In the genomic region with DNA sequence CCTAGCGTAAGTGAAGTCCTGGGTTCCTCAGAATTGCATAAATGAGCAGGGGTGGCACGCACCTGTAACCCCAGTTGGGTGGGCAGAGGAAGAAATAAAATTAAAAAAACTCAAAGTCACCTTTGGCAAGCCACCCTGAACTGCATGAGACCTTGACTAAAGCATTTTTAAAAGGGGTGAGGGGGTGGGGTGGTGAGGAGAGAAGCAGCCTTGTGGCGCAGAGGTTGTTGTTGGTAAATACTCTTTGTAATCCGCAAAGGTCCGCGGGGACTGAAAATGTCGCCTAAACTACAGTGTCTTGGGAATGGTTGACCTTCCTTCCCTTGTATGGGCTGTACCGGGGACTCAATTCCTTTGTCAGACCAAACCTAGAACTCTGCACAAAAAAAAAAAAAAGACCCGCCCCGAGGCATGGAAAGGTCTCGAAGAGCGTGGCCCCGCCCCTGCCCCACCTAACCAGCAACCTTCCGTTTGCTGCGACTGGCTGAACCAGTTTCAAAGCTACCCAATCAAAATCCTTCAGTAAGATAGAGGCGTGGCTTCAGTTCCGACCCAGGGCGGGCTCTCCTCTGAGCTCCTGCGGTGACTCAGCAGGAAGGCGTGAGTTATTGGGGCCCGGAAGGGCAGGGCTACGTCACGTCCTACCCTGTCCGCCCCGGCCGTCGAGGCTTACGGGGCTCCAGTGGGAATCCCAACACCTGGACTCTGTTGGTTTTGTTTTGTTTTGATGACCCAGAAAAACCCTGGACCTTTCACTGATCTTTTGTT, we compare ENCODE assay signal across 8 mouse cellular contexts. TPM values are rescaled to one million over a fixed set of nuclear protein-coding genes. Genes with fewer than 3 reads are reported as not detected.
A peak's percentile ranks its signal among the peaks of the same experiment; 100 is the strongest.
DNase-seq lines count a peak whose midpoint lies in the region; ATAC-seq and TF ChIP-seq lines count a peak whose summit lies in the region.

No protein-coding gene starts in this region.

- H3K27ac ChIP-seq in CH12.LX (ENCODE audit: insufficient read depth, low read depth) = peak overlapping the region; percentile 24; the same call in 1 of the 2 replicates
- H3K27ac ChIP-seq in forebrain, embryonic 12.5 days = peak overlapping the region; percentile 82
- peak overlapping the region; percentile 92 for H3K27ac ChIP-seq in heart, postnatal 0 days (ENCODE audit: low read depth)
- H3K27ac ChIP-seq in liver, embryonic 16.5 days (ENCODE audit: low read length) = peak overlapping the region; percentile 87
- peak overlapping the region; percentile 91 for H3K27ac ChIP-seq in neural tube, embryonic 13.5 days (replicated peaks)
- H3K27ac ChIP-seq in testis, adult 2 months (ENCODE audit: control insufficient read depth, insufficient read depth, low read depth, low read length) = peak overlapping the region; percentile 88

- peak overlapping the region; percentile 54 to 71 (median 57) for H3K4me3 ChIP-seq in CH12.LX (replicated peaks in 1 of 3; ENCODE audit: low read depth in 2 of 3, low read length in 2 of 3, poor library complexity in 1 of 3)
- peak overlapping the region; percentile 23 for H3K4me3 ChIP-seq in forebrain, embryonic 12.5 days (replicated peaks)
- peak overlapping the region; percentile 28 for H3K4me3 ChIP-seq in heart, postnatal 0 days (ENCODE audit: low read depth, low read length)
- peak overlapping the region; percentile 51 for H3K4me3 ChIP-seq in liver, embryonic 16.5 days (ENCODE audit: low read depth, low read length)
- peak overlapping the region; percentile 34 for H3K4me3 ChIP-seq in neural tube, embryonic 13.5 days
- peak overlapping the region; percentile 81 for H3K4me3 ChIP-seq in testis, adult 2 months (ENCODE audit: control insufficient read depth, low read depth, low read length)

- WGBS in forebrain, embryonic 12.5 days = 7% methylated on average over 28 of the region's 28 CpGs
- WGBS in heart, postnatal 0 days = 9% methylated on average over 28 of the region's 28 CpGs
- WGBS in liver, embryonic 16.5 days (ENCODE audit: insufficient replicate concordance) = 8% methylated on average over 28 of the region's 28 CpGs
- 7% methylated on average over 28 of the region's 28 CpGs for WGBS in neural tube, embryonic 13.5 days

- TF ChIP-seq RAD21 in CH12.LX (IDR thresholded peaks at IDR 0.05; ENCODE audit: low read depth, low read length) = no peak

- no peak for TF ChIP-seq CTCF in CH12.LX (conservative IDR thresholded peaks at IDR 0.05 in 1 of 2, IDR thresholded peaks at IDR 0.05 in 1 of 2; ENCODE audit: low read depth in 2 of 2, low read length in 2 of 2)
- TF ChIP-seq CTCF in heart, postnatal 0 days (IDR thresholded peaks at IDR 0.05; ENCODE audit: low read depth) = no peak
- TF ChIP-seq CTCF in testis, adult 2 months (IDR thresholded peaks at IDR 0.05; ENCODE audit: control insufficient read depth, insufficient read depth, insufficient replicate concordance, low read depth, low read length) = no peak

- peak overlapping the region; percentile 91 for H3K9ac ChIP-seq in CH12.LX (ENCODE audit: insufficient read depth, low read depth)
- no peak overlapping the region for H3K9ac ChIP-seq in forebrain, embryonic 12.5 days
- 0 out of 2 replicates have a peak overlapping the region, but pooled peaks have one; percentile 11 for H3K9ac ChIP-seq in heart, postnatal 0 days (replicated peaks; ENCODE audit: low read depth, low read length)
- H3K9ac ChIP-seq in liver, embryonic 16.5 days (ENCODE audit: low read depth, low read length) = peak overlapping the region; percentile 59
- peak overlapping the region; percentile 58 for H3K9ac ChIP-seq in neural tube, embryonic 13.5 days

- H3K9me3 ChIP-seq in CH12.LX (replicated peaks; ENCODE audit: low read length) = no peaks in the 10 kb centered on the region
- no peaks in the 10 kb centered on the region for H3K9me3 ChIP-seq in forebrain, embryonic 12.5 days
- no peaks in the 10 kb centered on the region for H3K9me3 ChIP-seq in heart, postnatal 0 days (replicated peaks; ENCODE audit: control insufficient read depth, low read length)
- no peaks in the 10 kb centered on the region for H3K9me3 ChIP-seq in liver, embryonic 16.5 days (replicated peaks; ENCODE audit: control insufficient read depth, low read length)
- H3K9me3 ChIP-seq in neural tube, embryonic 13.5 days = no peaks in the 10 kb centered on the region

- dilution Hi-C loops in CH12.LX (cut with MboI; ENCODE audit: extremely low pct_ligation_motif_present, extremely low pct_unique_long_range_greater_than_20kb, low sequenced_read_pairs) = no loop called here

- peak; percentile 99 for DNase-seq in CH12.LX (ENCODE audit: extremely low read depth)
- DNase-seq in c-Kit-positive CD71-positive TER-119-positive erythroid progenitor cells, embryonic 14.5 days (ENCODE audit: low spot score) = peak; percentile 98
- DNase-seq in heart, postnatal 0 days (ENCODE audit: low spot score) = peak; percentile 100
- peak; percentile 92 to 96 for DNase-seq in kidney, postnatal 4 days

- peaks cover 0 to 7% of the 10 kb centered on the region in 2 experiments for H3K36me3 ChIP-seq in CH12.LX (replicated peaks in 1 of 2; ENCODE audit: control insufficient read depth in 1 of 2, insufficient read depth in 1 of 2, low read length in 1 of 2)
- no peaks in the 10 kb centered on the region for H3K36me3 ChIP-seq in forebrain, embryonic 12.5 days (replicated peaks)
- no peaks in the 10 kb centered on the region for H3K36me3 ChIP-seq in heart, postnatal 0 days (replicated peaks; ENCODE audit: control insufficient read depth, insufficient read depth, low read length)
- no peaks in the 10 kb centered on the region for H3K36me3 ChIP-seq in liver, embryonic 16.5 days (ENCODE audit: control insufficient read depth, insufficient read depth)
- no peaks in the 10 kb centered on the region for H3K36me3 ChIP-seq in neural tube, embryonic 13.5 days
- H3K36me3 ChIP-seq in testis, adult 2 months (ENCODE audit: control insufficient read depth, insufficient read depth, low read length) = no peaks in the 10 kb centered on the region

- no peaks in the 10 kb centered on the region for H3K27me3 ChIP-seq in CH12.LX (replicated peaks)
- no peaks in the 10 kb centered on the region for H3K27me3 ChIP-seq in forebrain, embryonic 12.5 days
- H3K27me3 ChIP-seq in heart, postnatal 0 days (ENCODE audit: control insufficient read depth, insufficient read depth, low read length) = no peaks in the 10 kb centered on the region
- H3K27me3 ChIP-seq in liver, embryonic 16.5 days (ENCODE audit: control insufficient read depth, insufficient read depth, low read depth, low read length) = no peaks in the 10 kb centered on the region
- H3K27me3 ChIP-seq in neural tube, embryonic 13.5 days = no peaks in the 10 kb centered on the region
- H3K27me3 ChIP-seq in testis, adult 2 months (ENCODE audit: control insufficient read depth, insufficient read depth, low read length) = no peaks in the 10 kb centered on the region

- H3K4me2 ChIP-seq in CH12.LX (ENCODE audit: insufficient read depth, low read depth, poor library complexity, severe bottlenecking) = peak overlapping the region; percentile 83
- peak overlapping the region; percentile 51 for H3K4me2 ChIP-seq in forebrain, embryonic 12.5 days
- H3K4me2 ChIP-seq in heart, postnatal 0 days (ENCODE audit: low read depth, low read length) = peak overlapping the region; percentile 48
- H3K4me2 ChIP-seq in liver, embryonic 16.5 days (ENCODE audit: low read depth, low read length) = peak overlapping the region; percentile 71
- H3K4me2 ChIP-seq in neural tube, embryonic 13.5 days = peak overlapping the region; percentile 50

- peaks cover 18 to 38% of the 10 kb centered on the region in 2 experiments for H3K4me1 ChIP-seq in CH12.LX (ENCODE audit: control insufficient read depth in 1 of 2, insufficient read depth in 2 of 2)
- H3K4me1 ChIP-seq in forebrain, embryonic 12.5 days = peaks cover 11% of the 10 kb centered on the region
- peaks cover 18% of the 10 kb centered on the region for H3K4me1 ChIP-seq in heart, postnatal 0 days (ENCODE audit: control insufficient read depth, insufficient read depth)
- H3K4me1 ChIP-seq in liver, embryonic 16.5 days (ENCODE audit: control insufficient read depth, low read depth, low read length) = peaks cover 48% of the 10 kb centered on the region
- peaks cover 18% of the 10 kb centered on the region for H3K4me1 ChIP-seq in neural tube, embryonic 13.5 days (replicated peaks)
- peaks cover 14% of the 10 kb centered on the region for H3K4me1 ChIP-seq in testis, adult 2 months (ENCODE audit: control insufficient read depth, insufficient read depth, low read length)

- H3K79me2 ChIP-seq in CH12.LX (replicated peaks; ENCODE audit: control insufficient read depth, extremely low read depth, insufficient read depth, poor library complexity, severe bottlenecking) = no peaks in the 10 kb centered on the region

- in situ Hi-C loops in CH12.LX (cut with MboI; ENCODE audit: low pct_ligation_motif_present, low pct_unique_long_range_greater_than_20kb, low sequenced_read_pairs) = no loop called here

- peak; percentile 83 for ATAC-seq in forebrain, embryonic 12.5 days (ENCODE audit: low FRiP score)
- ATAC-seq in heart, postnatal 0 days (ENCODE audit: insufficient read depth, low read depth) = peak; percentile 83
- peak; percentile 80 for ATAC-seq in liver, embryonic 16.5 days (ENCODE audit: low read depth)
- peak; percentile 73 for ATAC-seq in neural tube, embryonic 13.5 days (ENCODE audit: low read depth)

- peak; percentile 89 for TF ChIP-seq POLR2A in CH12.LX (IDR thresholded peaks at IDR 0.05; ENCODE audit: low read depth, low read length)
- TF ChIP-seq POLR2A in testis, adult 2 months (IDR thresholded peaks at IDR 0.05; ENCODE audit: control insufficient read depth, low read depth, low read length) = peak; percentile 83

- no peak for TF ChIP-seq EP300 in CH12.LX (IDR thresholded peaks at IDR 0.05; ENCODE audit: low read length)
- TF ChIP-seq EP300 in heart, postnatal 0 days (IDR thresholded peaks at IDR 0.05; ENCODE audit: low read depth) = peak; percentile 39; the same call in 1 of the 2 replicates

RNA-seq across cellular contexts. Expression of gene Ssc4d, which starts 16.9 kb away (rescaled TPM):
- total RNA-seq in CH12.LX (2012; rRNA removed) (1.7 and 2.0 TPM in 2 replicates), CH12.LX (2014; rRNA removed) (1.8 and 2.9 TPM in 2 replicates)
- polyA plus RNA-seq in CH12.LX (2012; ENCODE audit: insufficient read length, low read depth) = 1.8 and 1.9 TPM in 2 replicates
- 1.1 and 1.7 TPM in 2 replicates for polyA plus RNA-seq in forebrain, embryonic 12.5 days (2016; fragmentation: Nextera tagmentation; extraction: Ambion mirVana)
- 1.3 and 3.6 TPM in 2 replicates for total RNA-seq in heart, postnatal 0 days (2014; rRNA removed; ENCODE audit: low replicate concordance)
- 0.55 and 0.56 TPM in 2 replicates for polyA plus RNA-seq in heart, postnatal 0 days (2015; fragmentation: Nextera tagmentation; extraction: Ambion mirVana)
- polyA plus RNA-seq in liver, embryonic 16.5 days (2015; fragmentation: Nextera tagmentation; extraction: Ambion mirVana) = 1.5 and 1.7 TPM in 2 replicates
- polyA plus RNA-seq in neural tube, embryonic 13.5 days (2015; fragmentation: Nextera tagmentation; extraction: Ambion mirVana) = 0.79 and 1.9 TPM in 2 replicates
- 0.62 and 0.63 TPM in 2 replicates for polyA plus RNA-seq in testis, adult 2 months (2012; rRNA removed)

RNA-seq across cellular contexts. Expression of gene Zp3, which starts 22.5 kb away (rescaled TPM):
- total RNA-seq in CH12.LX (2012; rRNA removed) = 0.13 TPM in 1 of 2 replicates, not detected in the other
- total RNA-seq in CH12.LX (2014; rRNA removed) = not detected in 2 replicates
- polyA plus RNA-seq in CH12.LX (2012; ENCODE audit: insufficient read length, low read depth) = not detected in 2 replicates
- 0.28 TPM in 1 of 2 replicates, not detected in the other for polyA plus RNA-seq in forebrain, embryonic 12.5 days (2016; fragmentation: Nextera tagmentation; extraction: Ambion mirVana)
- total RNA-seq in heart, postnatal 0 days (2014; rRNA removed; ENCODE audit: low replicate concordance) = not detected in 2 replicates
- polyA plus RNA-seq in heart, postnatal 0 days (2015; fragmentation: Nextera tagmentation; extraction: Ambion mirVana) = 0.14 TPM in 1 of 2 replicates, not detected in the other
- polyA plus RNA-seq in liver, embryonic 16.5 days (2015; fragmentation: Nextera tagmentation; extraction: Ambion mirVana) = 0.06 TPM in 1 of 2 replicates, not detected in the other
- 0.14 TPM in 1 of 2 replicates, not detected in the other for polyA plus RNA-seq in neural tube, embryonic 13.5 days (2015; fragmentation: Nextera tagmentation; extraction: Ambion mirVana)
- 0.79 and 1.0 TPM in 2 replicates for polyA plus RNA-seq in testis, adult 2 months (2012; rRNA removed)

RNA-seq across cellular contexts. Expression of gene Ywhag, which starts 23.0 kb away (rescaled TPM):
- total RNA-seq in CH12.LX (2012; rRNA removed) = 77.3 and 89.2 TPM in 2 replicates
- total RNA-seq in CH12.LX (2014; rRNA removed) = 46.4 and 55.3 TPM in 2 replicates
- polyA plus RNA-seq in CH12.LX (2012; ENCODE audit: insufficient read length, low read depth) = 233 and 239 TPM in 2 replicates
- 410 and 460 TPM in 2 replicates for polyA plus RNA-seq in forebrain, embryonic 12.5 days (2016; fragmentation: Nextera tagmentation; extraction: Ambion mirVana)
- 47.3 and 67.2 TPM in 2 replicates for total RNA-seq in heart, postnatal 0 days (2014; rRNA removed; ENCODE audit: low replicate concordance)
- polyA plus RNA-seq in heart, postnatal 0 days (2015; fragmentation: Nextera tagmentation; extraction: Ambion mirVana) = 137 and 149 TPM in 2 replicates
- polyA plus RNA-seq in liver, embryonic 16.5 days (2015; fragmentation: Nextera tagmentation; extraction: Ambion mirVana) = 59.2 and 60.1 TPM in 2 replicates
- 665 and 740 TPM in 2 replicates for polyA plus RNA-seq in neural tube, embryonic 13.5 days (2015; fragmentation: Nextera tagmentation; extraction: Ambion mirVana)
- 13.3 and 17.8 TPM in 2 replicates for polyA plus RNA-seq in testis, adult 2 months (2012; rRNA removed)

RNA-seq across cellular contexts. Expression of gene Dtx2, which starts 37.2 kb away (rescaled TPM):
- total RNA-seq in CH12.LX (2012; rRNA removed) = 20.4 and 22.0 TPM in 2 replicates
- total RNA-seq in CH12.LX (2014; rRNA removed) = 14.0 and 16.0 TPM in 2 replicates
- 35.1 and 43.7 TPM in 2 replicates for polyA plus RNA-seq in CH12.LX (2012; ENCODE audit: insufficient read length, low read depth)
- polyA plus RNA-seq in forebrain, embryonic 12.5 days (2016; fragmentation: Nextera tagmentation; extraction: Ambion mirVana) = 29.7 and 32.9 TPM in 2 replicates
- 27.4 and 28.6 TPM in 2 replicates for total RNA-seq in heart, postnatal 0 days (2014; rRNA removed; ENCODE audit: low replicate concordance)
- polyA plus RNA-seq in heart, postnatal 0 days (2015; fragmentation: Nextera tagmentation; extraction: Ambion mirVana) = 14.6 and 15.7 TPM in 2 replicates
- 6.0 and 6.5 TPM in 2 replicates for polyA plus RNA-seq in liver, embryonic 16.5 days (2015; fragmentation: Nextera tagmentation; extraction: Ambion mirVana)
- 25.6 and 26.5 TPM in 2 replicates for polyA plus RNA-seq in neural tube, embryonic 13.5 days (2015; fragmentation: Nextera tagmentation; extraction: Ambion mirVana)
- 29.1 and 34.8 TPM in 2 replicates for polyA plus RNA-seq in testis, adult 2 months (2012; rRNA removed)

Comparison
In these comparisons a context has a peak if more than half of its experiments do, and no peak if none do; other contexts are left out.
1. Peak in every context shown above with its lines: DNase-seq, ATAC-seq, H3K4me3 ChIP-seq and H3K27ac ChIP-seq.
2. H3K27ac ChIP-seq: peak in every context shown above with its lines; median percentile 92 in heart, postnatal 0 days; 91 in neural tube, embryonic 13.5 days; 88 in testis, adult 2 months; 87 in liver, embryonic 16.5 days; 82 in forebrain, embryonic 12.5 days; 24 in CH12.LX.
3. H3K4me3 ChIP-seq: peak in every context shown above with its lines; median percentile 81 in testis, adult 2 months; 57 in CH12.LX; 51 in liver, embryonic 16.5 days; 34 in neural tube, embryonic 13.5 days; 28 in heart, postnatal 0 days; 23 in forebrain, embryonic 12.5 days.